Mouse (Mus musculus) MEL (cell line): ENCODE results near the gene Col1a1. TPM values are rescaled to one million over a fixed set of nuclear protein-coding genes. Genes with fewer than 3 reads are reported as not detected.
A peak's percentile ranks its signal among the peaks of the same experiment; 100 is the strongest.

ENCODE experiments used
- DNase-seq: peaks from one replicate; pipeline ENCODE4 v3.0.0; 2011; ENCODE audit warnings: low read depth, low spot score
- H3K27ac ChIP-seq: 2 replicates; pipeline ENCODE4 v1.5.1; 2012; ENCODE audit warnings: low read depth, mild to moderate bottlenecking, control low read depth, low read length, moderate library complexity; ENCODE audit not compliant: control insufficient read depth
- H3K27me3 ChIP-seq, 2 experiments: fragments of 150-350 bp in 1 of 2; sonication (generic) in 1 of 2; 2 replicates each; pipeline ENCODE4 v1.6.1; 2012; ENCODE audit warnings: low read length in 2 of 2, mild to moderate bottlenecking in 2 of 2, improper control_type of control experiment in 1 of 2, moderate library complexity in 1 of 2; ENCODE audit not compliant: insufficient read depth in 2 of 2, control insufficient read depth in 1 of 2
- H3K36me3 ChIP-seq, 2 experiments: 2 replicates each; pipeline ENCODE4 v1.6.1; 2012 to 2014; ENCODE audit warnings: low read length in 2 of 2, improper control_type of control experiment in 1 of 2, inconsistent platforms in 1 of 2, mild to moderate bottlenecking in 1 of 2; ENCODE audit not compliant: insufficient read depth in 2 of 2, control insufficient read depth in 1 of 2
- H3K4me1 ChIP-seq, 2 experiments: fragments of 150-350 bp in 1 of 2; sonication (generic) in 1 of 2; 2 replicates each; pipeline ENCODE4 v1.6.1; 2012; ENCODE audit warnings: low read length in 2 of 2, improper control_type of control experiment in 1 of 2, mild to moderate bottlenecking in 1 of 2; ENCODE audit not compliant: insufficient read depth in 2 of 2, control insufficient read depth in 1 of 2
- H3K4me3 ChIP-seq, 2 experiments: fragments of 150-350 bp in 1 of 2; sonication (generic) in 1 of 2; 2 replicates each; pipeline ENCODE4 v1.5.1; 2012; ENCODE audit warnings: low read depth in 2 of 2, low read length in 2 of 2, mild to moderate bottlenecking in 2 of 2, moderate library complexity in 2 of 2, control low read depth in 1 of 2, improper control_type of control experiment in 1 of 2; ENCODE audit not compliant: control insufficient read depth in 1 of 2, insufficient read depth in 1 of 2
- H3K79me2 ChIP-seq: 2 replicates; pipeline ENCODE4 v1.6.1; 2012; ENCODE audit warnings: mild to moderate bottlenecking, low read length, moderate library complexity; ENCODE audit not compliant: control insufficient read depth, poor library complexity, insufficient read depth
- H3K9ac ChIP-seq: 2 replicates; pipeline ENCODE4 v1.6.1; 2012; ENCODE audit warnings: low read depth, mild to moderate bottlenecking, control low read depth, low read length, moderate library complexity; ENCODE audit not compliant: control insufficient read depth, poor library complexity, severe bottlenecking
- H3K9me3 ChIP-seq: fragments of 150-350 bp; sonication (generic); replicated peaks from 2 replicates; pipeline ENCODE4 v1.6.1; 2012; ENCODE audit warnings: mild to moderate bottlenecking, low read length, improper control_type of control experiment, moderate library complexity; ENCODE audit not compliant: insufficient read depth
- BHLHE40 ChIP-seq: IDR thresholded peaks from 2 replicates; pipeline ENCODE4 v1.6.1; 2012; ENCODE audit warnings: low read depth, mild to moderate bottlenecking, inconsistent platforms, low read length, improper control_type of control experiment, borderline replicate concordance
- CHD1 ChIP-seq: IDR thresholded peaks from 2 replicates; pipeline ENCODE4 v1.6.1; 2012; ENCODE audit warnings: low read depth, mild to moderate bottlenecking, inconsistent platforms, low read length, improper control_type of control experiment
- EP300 ChIP-seq, 2 experiments: IDR thresholded peaks; 2 replicates each; pipeline ENCODE4 v1.6.1; 2011; ENCODE audit warnings: improper control_type of control experiment in 2 of 2, low read length in 2 of 2, low read depth in 1 of 2, mild to moderate bottlenecking in 1 of 2
- GATA1 ChIP-seq: IDR thresholded peaks from 2 replicates; pipeline ENCODE4 v1.6.1; 2011; ENCODE audit warnings: low read depth, low read length, improper control_type of control experiment
- HCFC1 ChIP-seq: IDR thresholded peaks from 2 replicates; pipeline ENCODE4 v1.6.1; 2012; ENCODE audit warnings: low read depth, mild to moderate bottlenecking, inconsistent platforms, low read length, improper control_type of control experiment, moderate library complexity
- JUND ChIP-seq: IDR thresholded peaks from 2 replicates; pipeline ENCODE4 v1.6.1; 2011; ENCODE audit warnings: low read depth, mild to moderate bottlenecking, improper control_type of control experiment, low read length
- KAT2A ChIP-seq: conservative IDR thresholded peaks from 2 replicates; pipeline ENCODE4 v1.6.1; 2012; ENCODE audit warnings: low read depth, low read length, improper control_type of control experiment, inconsistent platforms
- MAFK ChIP-seq: IDR thresholded peaks from 2 replicates; pipeline ENCODE4 v1.6.1; 2011; ENCODE audit warnings: low read depth, mild to moderate bottlenecking, low read length, improper control_type of control experiment, borderline replicate concordance
- MAX ChIP-seq: IDR thresholded peaks from 2 replicates; pipeline ENCODE4 v1.6.1; 2011; ENCODE audit warnings: low read length, improper control_type of control experiment
- MAZ ChIP-seq: IDR thresholded peaks from 2 replicates; pipeline ENCODE4 v1.6.1; 2012; ENCODE audit warnings: low read depth, mild to moderate bottlenecking, inconsistent platforms, low read length, improper control_type of control experiment
- MEF2A ChIP-seq: IDR thresholded peaks from 2 replicates; pipeline ENCODE4 v1.6.1; 2014; ENCODE audit warnings: low read depth, mild to moderate bottlenecking, inconsistent platforms, low read length, improper control_type of control experiment; ENCODE audit not compliant: poor library complexity, insufficient replicate concordance, severe bottlenecking; ENCODE audit errors: extremely low read depth
- MXI1 ChIP-seq: IDR thresholded peaks from 2 replicates; pipeline ENCODE4 v1.6.1; 2011; ENCODE audit warnings: mild to moderate bottlenecking, low read depth, low read length, improper control_type of control experiment
- MYB ChIP-seq: IDR thresholded peaks from 2 replicates; pipeline ENCODE4 v1.6.1; 2011; ENCODE audit warnings: mild to moderate bottlenecking, low read depth, low read length, improper control_type of control experiment
- NELFE ChIP-seq: IDR thresholded peaks from 2 replicates; pipeline ENCODE4 v1.6.1; 2011; ENCODE audit warnings: low read depth, low read length, improper control_type of control experiment
- NRF1 ChIP-seq: IDR thresholded peaks from 2 replicates; pipeline ENCODE4 v1.6.1; 2014; ENCODE audit warnings: low read depth, mild to moderate bottlenecking, inconsistent platforms, low read length, improper control_type of control experiment, moderate library complexity; ENCODE audit not compliant: poor library complexity, insufficient read depth, severe bottlenecking
- POLR2A ChIP-seq, 2 experiments: IDR thresholded peaks; 2 replicates each; pipeline ENCODE4 v1.6.1; 2011 to 2012; ENCODE audit warnings: low read length in 2 of 2, mild to moderate bottlenecking in 2 of 2, control low read depth in 1 of 2, improper control_type of control experiment in 1 of 2, low read depth in 1 of 2, moderate library complexity in 1 of 2; ENCODE audit not compliant: control insufficient read depth in 1 of 2, insufficient read depth in 1 of 2, poor library complexity in 1 of 2
- SIN3A ChIP-seq: IDR thresholded peaks from 2 replicates; pipeline ENCODE4 v1.6.1; 2012; ENCODE audit warnings: low read length, improper control_type of control experiment, inconsistent platforms
- SMC3 ChIP-seq: IDR thresholded peaks from 2 replicates; pipeline ENCODE4 v1.6.1; 2011; ENCODE audit warnings: low read depth, low read length, improper control_type of control experiment
- TAL1 ChIP-seq: IDR thresholded peaks from 2 replicates; pipeline ENCODE4 v1.6.1; 2012; ENCODE audit warnings: mild to moderate bottlenecking, inconsistent platforms, low read length, moderate library complexity, mixed read lengths
- TCF12 ChIP-seq: IDR thresholded peaks from 2 replicates; pipeline ENCODE4 v1.6.1; 2014; ENCODE audit warnings: low read depth, mild to moderate bottlenecking, inconsistent platforms, low read length, improper control_type of control experiment, moderate library complexity
- USF1 ChIP-seq: IDR thresholded peaks from 2 replicates; pipeline ENCODE4 v1.6.1; 2014; ENCODE audit warnings: low read depth, mild to moderate bottlenecking, inconsistent platforms, low read length, improper control_type of control experiment, moderate library complexity
- USF2 ChIP-seq, 2 experiments: IDR thresholded peaks; 2 replicates each; pipeline ENCODE4 v1.6.1; 2011 to 2012; ENCODE audit warnings: improper control_type of control experiment in 2 of 2, low read length in 2 of 2, borderline replicate concordance in 1 of 2, inconsistent platforms in 1 of 2, low read depth in 1 of 2, mild to moderate bottlenecking in 1 of 2; ENCODE audit not compliant: insufficient read depth in 1 of 2
- ZKSCAN1 ChIP-seq: IDR thresholded peaks from 2 replicates; pipeline ENCODE4 v1.6.1; 2012; ENCODE audit warnings: low read depth, mild to moderate bottlenecking, inconsistent platforms, low read length, improper control_type of control experiment, moderate library complexity
- ZMIZ1 ChIP-seq: IDR thresholded peaks from 2 replicates; pipeline ENCODE4 v1.6.1; 2012; ENCODE audit warnings: low read depth, mild to moderate bottlenecking, inconsistent platforms, low read length, improper control_type of control experiment, moderate library complexity
- ZNF384 ChIP-seq: IDR thresholded peaks from 2 replicates; pipeline ENCODE4 v1.6.1; 2012; ENCODE audit warnings: low read depth, mild to moderate bottlenecking, inconsistent platforms, low read length, improper control_type of control experiment
- polyA plus RNA-seq, 2 experiments: library from polyadenylated mRNA; stranded (reverse) in 1 of 2; unstranded in 1 of 2; fragments of >175 nt in 1 of 2; fragments of >200 nt in 1 of 2; gene quantifications; 2 replicates each; pipeline versions ENCODE4 v1.2.1 to v1.2.4; 2012; ENCODE audit warnings: low replicate concordance in 2 of 2, low read depth in 1 of 2; ENCODE audit not compliant: insufficient read length in 2 of 2, insufficient read depth in 1 of 2, missing spikeins in 1 of 2
- total RNA-seq: library from RNA; depleted of rRNA; stranded (reverse); fragments of 300-350 nt; gene quantifications from 2 replicates; pipeline ENCODE4 v1.2.3, GENCODE M21; 2012

The Col1a1 gene
- total and polyA plus RNA-seq, 3 experiments = 0.12 to 0.61 TPM; not detected in 1

- TF ChIP-seq TAL1 = no peak; the same call in 1 of the 2 replicates
Observed at GRCm38 (mm10) chr11:94987851-94988250, 51.8 kb downstream of the Col1a1 start (continued).

DNA sequence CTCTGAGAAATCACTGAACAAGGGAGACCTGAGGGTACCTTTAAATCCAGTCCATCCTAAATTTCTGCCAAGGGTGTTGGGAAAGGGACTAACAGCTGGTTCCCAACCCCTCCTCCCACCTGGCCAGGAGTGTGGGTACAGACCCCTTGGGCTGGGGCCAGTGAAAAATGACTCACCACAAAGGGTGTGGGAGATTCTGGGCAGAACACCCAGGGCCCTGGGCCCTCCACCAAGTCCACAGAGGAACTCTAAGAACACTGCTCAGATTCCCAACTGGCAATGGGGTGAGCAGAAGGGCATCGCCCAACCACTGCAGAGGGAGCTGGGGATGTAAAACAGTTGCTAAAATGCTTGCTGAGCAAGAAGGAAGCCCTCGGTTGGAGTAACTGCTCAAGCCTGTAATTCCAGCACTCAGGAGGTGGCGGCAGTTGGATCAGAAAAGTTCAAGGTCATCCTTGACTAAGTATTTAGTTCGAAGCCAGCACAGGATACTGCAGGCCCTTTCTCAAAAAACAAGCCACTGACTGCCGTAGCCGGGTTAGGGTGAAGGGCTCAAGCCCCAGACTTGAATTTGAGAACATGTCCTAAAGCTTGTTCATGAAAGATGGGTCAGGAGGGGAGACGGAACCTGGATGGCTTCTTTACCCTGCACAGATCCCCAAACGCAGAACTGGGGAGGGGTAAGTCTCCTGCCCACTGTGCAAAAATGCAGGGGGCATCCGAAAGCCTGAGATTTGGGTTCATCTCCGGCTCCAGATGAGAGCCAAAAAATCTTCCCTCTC lies 52.9 kb downstream of the Col1a1 start:
- H3K4me1 ChIP-seq = peaks cover 13 to 31% of the 10 kb centered on the region in 2 experiments
- peak overlapping the region; percentile 62 to 79 for H3K4me3 ChIP-seq
- no peaks in the 10 kb centered on the region for H3K27me3 ChIP-seq
- H3K79me2 ChIP-seq = peaks cover 42% of the 10 kb centered on the region
- no peaks in the 10 kb centered on the region for H3K9me3 ChIP-seq
- DNase-seq = peak; percentile 55
- H3K27ac ChIP-seq = peak overlapping the region; percentile 63
- TF ChIP-seq NELFE (0 out of 2 replicates have a peak, but pooled peaks have one; percentile 34), ZMIZ1 (0 out of 2 replicates have a peak, but pooled peaks have one; percentile 21), POLR2A (IDR thresholded peaks at IDR 0.05; ENCODE audit: control insufficient read depth in 1 of 2, insufficient read depth in 1 of 2, low read depth in 1 of 2, low read length in 2 of 2, poor library complexity in 1 of 2) (0 out of 4 replicates have a peak, but pooled peaks of 1 of the 2 experiments have one; percentile 24), SMC3 (no peak), KAT2A (no peak), USF2 (IDR thresholded peaks at IDR 0.05; ENCODE audit: borderline replicate concordance in 1 of 2, insufficient read depth in 1 of 2, low read depth in 1 of 2, low read length in 2 of 2) (no peak), MAFK (0 out of 2 replicates have a peak, but pooled peaks have one; percentile 11), TCF12 (no peak), CHD1 (peak; percentile 78; the same call in 1 of the 2 replicates), EP300 (IDR thresholded peaks at IDR 0.05; ENCODE audit: low read depth in 1 of 2, low read length in 2 of 2) (no peak), GATA1 (no peak), SIN3A (no peak), JUND (no peak)
- H3K36me3 ChIP-seq = peaks cover 0 to 22% of the 10 kb centered on the region in 2 experiments; a peak in 2 of 4 replicates
- H3K9ac ChIP-seq = peak overlapping the region; percentile 76

DNA sequence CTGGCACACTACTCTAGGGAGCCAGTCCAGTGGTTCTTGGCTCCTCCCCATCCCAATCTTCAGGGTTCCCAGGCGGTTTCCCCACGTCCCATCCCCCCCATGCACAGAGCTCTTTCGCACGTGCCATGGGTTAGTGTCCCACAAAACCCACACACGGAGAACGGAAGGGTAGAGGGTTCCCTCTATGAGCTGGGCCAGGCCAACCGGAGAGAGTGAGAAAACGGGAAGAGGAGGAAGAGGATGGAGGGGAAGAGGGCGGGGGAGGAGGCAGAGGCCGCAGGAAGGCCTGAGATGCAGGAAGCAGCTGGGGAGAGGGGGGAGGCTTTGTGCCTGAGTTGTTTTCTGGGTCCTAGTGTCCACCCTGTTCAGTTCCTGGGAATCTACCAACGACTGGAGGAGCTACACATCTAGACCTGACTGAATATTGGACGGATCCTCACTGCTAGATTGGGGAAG lies 53.6 kb downstream of the Col1a1 start:
- H3K27ac ChIP-seq = peak overlapping the region; percentile 86
- no peaks in the 10 kb centered on the region for H3K9me3 ChIP-seq
- peaks cover 0 to 22% of the 10 kb centered on the region in 2 experiments; a peak in 2 of 4 replicates for H3K36me3 ChIP-seq
- H3K4me1 ChIP-seq = peaks cover 13 to 37% of the 10 kb centered on the region in 2 experiments
- peak overlapping the region; percentile 97 for H3K9ac ChIP-seq
- H3K27me3 ChIP-seq = no peaks in the 10 kb centered on the region
- peak; percentile 96 for DNase-seq
- H3K79me2 ChIP-seq = peaks cover 48% of the 10 kb centered on the region
- peak overlapping the region; percentile 79 to 87 for H3K4me3 ChIP-seq
- TF ChIP-seq ZNF384 = no peak
- peak; percentile 100 for TF ChIP-seq SIN3A
- TF ChIP-seq USF1 = no peak
- no peak for TF ChIP-seq USF2 (IDR thresholded peaks at IDR 0.05; ENCODE audit: borderline replicate concordance in 1 of 2, insufficient read depth in 1 of 2, low read depth in 1 of 2, low read length in 2 of 2)
- TF ChIP-seq HCFC1 = peak; percentile 87
- TF ChIP-seq MEF2A = no peak
- TF ChIP-seq MAX = peak; percentile 67
- peak; percentile 72 for TF ChIP-seq NELFE
- peak; percentile 84 for TF ChIP-seq TCF12
- no peak for TF ChIP-seq MAFK
- TF ChIP-seq MXI1 = peak; percentile 62
- peak; percentile 100 for TF ChIP-seq MAZ
- peak; percentile 23; the same call in 1 of the 2 replicates for TF ChIP-seq CHD1
- no peak for TF ChIP-seq ZKSCAN1
- 0 out of 2 replicates have a peak, but pooled peaks have one; percentile 22 for TF ChIP-seq MYB
- TF ChIP-seq TAL1 = no peak; the same call in 1 of the 2 replicates
- TF ChIP-seq SMC3 = no peak
- peak; percentile 95 for TF ChIP-seq BHLHE40
- TF ChIP-seq NRF1 = no peak
